8 mouse cellular contexts compared by ENCODE assay signal in genomic region chr5:101765390-101765901, GRCm38 (mm10). TPM values are rescaled to one million over a fixed set of nuclear protein-coding genes. Genes with fewer than 3 reads are reported as not detected.
DNase-seq lines count a peak whose midpoint lies in the region; ATAC-seq and TF ChIP-seq lines count a peak whose summit lies in the region.

No protein-coding gene starts in this region.

- peak overlapping the region; percentile 72; the same call in 1 of the 2 replicates for H3K27ac ChIP-seq in layer of hippocampus, adult 2 months
- peak overlapping the region; percentile 40; the same call in 1 of the 2 replicates for H3K27ac ChIP-seq in cerebellum, adult 2 months (ENCODE audit: insufficient read depth, low read length)
- no peak overlapping the region for H3K27ac ChIP-seq in hindbrain, postnatal 0 days
- no peak overlapping the region for H3K27ac ChIP-seq in liver, embryonic 14.5 days
- H3K27ac ChIP-seq in neural tube, embryonic 12.5 days = no peak overlapping the region

- no peak for TF ChIP-seq EP300 in liver, embryonic 14.5 days (IDR thresholded peaks at IDR 0.05; ENCODE audit: low read depth)

- peak overlapping the region; percentile 60 for H3K9ac ChIP-seq in hindbrain, postnatal 0 days (replicated peaks; ENCODE audit: low read length)
- no peak overlapping the region for H3K9ac ChIP-seq in liver, embryonic 14.5 days (replicated peaks)
- H3K9ac ChIP-seq in neural tube, embryonic 12.5 days = peak overlapping the region; percentile 65

- H3K4me1 ChIP-seq in cerebellum, adult 2 months (ENCODE audit: control insufficient read depth, insufficient read depth, low read length) = peaks cover 7% of the 10 kb centered on the region; the same call in 1 of the 2 replicates
- H3K4me1 ChIP-seq in hindbrain, postnatal 0 days (ENCODE audit: insufficient read depth, low read length) = no peaks in the 10 kb centered on the region
- H3K4me1 ChIP-seq in liver, embryonic 14.5 days (replicated peaks; ENCODE audit: control insufficient read depth in 2 of 2, insufficient read depth in 2 of 2, low read length in 1 of 2) = no peaks in the 10 kb centered on the region
- peaks cover 14% of the 10 kb centered on the region; the same call in 1 of the 2 replicates for H3K4me1 ChIP-seq in neural tube, embryonic 12.5 days

- no peaks in the 10 kb centered on the region for H3K27me3 ChIP-seq in cerebellum, adult 2 months (ENCODE audit: control insufficient read depth, insufficient read depth, low read length)
- peaks cover 18% of the 10 kb centered on the region for H3K27me3 ChIP-seq in hindbrain, postnatal 0 days (ENCODE audit: insufficient read depth, low read length)
- H3K27me3 ChIP-seq in liver, embryonic 14.5 days (ENCODE audit: control insufficient read depth, insufficient read depth, low read length) = peaks cover 53% of the 10 kb centered on the region
- peaks cover 58% of the 10 kb centered on the region for H3K27me3 ChIP-seq in neural tube, embryonic 12.5 days (replicated peaks)

- no peaks in the 10 kb centered on the region for H3K36me3 ChIP-seq in hindbrain, postnatal 0 days (ENCODE audit: insufficient read depth, low read length)
- no peaks in the 10 kb centered on the region for H3K36me3 ChIP-seq in liver, embryonic 14.5 days (replicated peaks; ENCODE audit: control insufficient read depth, insufficient read depth, low read depth)
- H3K36me3 ChIP-seq in neural tube, embryonic 12.5 days = no peaks in the 10 kb centered on the region

- no peak for DNase-seq in layer of hippocampus, adult 2 months (ENCODE audit: low spot score in 2 of 2)
- DNase-seq in layer of hippocampus, adult 9-11 months = no peak
- DNase-seq in cerebellum, adult 2 months = peak in 1 of 2 experiments; percentile 53
- DNase-seq in gastrocnemius, postnatal 10 days = peak; percentile 31
- DNase-seq in hindbrain, postnatal 0 days (ENCODE audit: low spot score) = peak; percentile 30
- DNase-seq in liver, embryonic 14.5 days (ENCODE audit: low read depth in 3 of 3, low spot score in 3 of 3) = no peak
- DNase-seq in retina, embryonic 14.5 days (ENCODE audit: low spot score) = no peak

- no peak for TF ChIP-seq POLR2A in cerebellum, adult 2 months (IDR thresholded peaks at IDR 0.05; ENCODE audit: borderline replicate concordance, insufficient read depth, low read length)

- WGBS in cerebellum, adult 2 months = under 1% methylated on average over 44 of the region's 45 CpGs
- under 1% methylated on average over 42 of the region's 45 CpGs for WGBS in hindbrain, postnatal 0 days
- under 1% methylated on average over 39 of the region's 45 CpGs for WGBS in liver, embryonic 14.5 days (ENCODE audit: insufficient replicate concordance)
- WGBS in neural tube, embryonic 12.5 days = 1% methylated on average over 43 of the region's 45 CpGs

- H3K9me3 ChIP-seq in hindbrain, postnatal 0 days (ENCODE audit: low read length) = no peaks in the 10 kb centered on the region
- H3K9me3 ChIP-seq in liver, embryonic 14.5 days (ENCODE audit: control insufficient read depth, low read length) = no peaks in the 10 kb centered on the region
- no peaks in the 10 kb centered on the region for H3K9me3 ChIP-seq in neural tube, embryonic 12.5 days

- peak; percentile 27 for ATAC-seq in hindbrain, postnatal 0 days
- no peak for ATAC-seq in liver, embryonic 14.5 days (ENCODE audit: insufficient read depth)
- peak; percentile 46 for ATAC-seq in neural tube, embryonic 12.5 days (ENCODE audit: low FRiP score, low read depth)

- no peak for TF ChIP-seq CTCF in layer of hippocampus, adult 2 months (conservative IDR thresholded peaks at IDR 0.05)
- TF ChIP-seq CTCF in cerebellum, adult 2 months (IDR thresholded peaks at IDR 0.05; ENCODE audit: borderline replicate concordance, insufficient read depth, low read depth, low read length) = no peak
- no peak for TF ChIP-seq CTCF in hindbrain, postnatal 0 days (IDR thresholded peaks at IDR 0.05; ENCODE audit: low read depth)
- TF ChIP-seq CTCF in liver, embryonic 14.5 days (IDR thresholded peaks at IDR 0.05; ENCODE audit: low read depth) = no peak

- peak overlapping the region; percentile 76 for H3K4me3 ChIP-seq in layer of hippocampus, adult 2 months
- peak overlapping the region; percentile 76 for H3K4me3 ChIP-seq in cerebellum, adult 2 months (replicated peaks; ENCODE audit: insufficient read depth, low read depth, low read length)
- H3K4me3 ChIP-seq in hindbrain, postnatal 0 days (ENCODE audit: low read length) = peak overlapping the region; percentile 76
- H3K4me3 ChIP-seq in liver, embryonic 14.5 days (ENCODE audit: insufficient read depth in 1 of 2, low read depth in 2 of 2, low read length in 2 of 2) = peak overlapping the region; percentile 52 to 55
- peak overlapping the region; percentile 67 for H3K4me3 ChIP-seq in neural tube, embryonic 12.5 days

- H3K4me2 ChIP-seq in hindbrain, postnatal 0 days (ENCODE audit: low read depth, low read length) = peak overlapping the region; percentile 99
- H3K4me2 ChIP-seq in liver, embryonic 14.5 days (ENCODE audit: low read depth) = peak overlapping the region; percentile 68
- peak overlapping the region; percentile 99 for H3K4me2 ChIP-seq in neural tube, embryonic 12.5 days (replicated peaks)

RNA-seq across cellular contexts. Expression of gene Cds1, which starts 0.5 kb away (rescaled TPM):
- total RNA-seq in layer of hippocampus, adult 2 months (2021) = 10 to 100 TPM; 58.4 to 60.3 TPM
- polyA plus RNA-seq in cerebellum, adult 2 months (2012; rRNA removed) = 91.2 and 97.8 TPM in 2 replicates
- 1 to 10 TPM; 1.4 to 1.5 TPM for total RNA-seq in gastrocnemius, postnatal 10 days (2021)
- total RNA-seq in hindbrain, postnatal 0 days (2014; rRNA removed) = 20.2 TPM in 2 replicates
- polyA plus RNA-seq in hindbrain, postnatal 0 days (2015; fragmentation: Nextera tagmentation; extraction: Ambion mirVana) = 11.1 and 12.1 TPM in 2 replicates
- polyA plus RNA-seq in liver, embryonic 14.5 days (2012; rRNA removed) = 0.23 and 0.34 TPM in 2 replicates
- polyA plus RNA-seq in liver, embryonic 14.5 days (2014; fragmentation: Nextera tagmentation; extraction: Ambion mirVana) = 0.29 and 0.44 TPM in 2 replicates
- 2.2 and 2.5 TPM in 2 replicates for polyA plus RNA-seq in neural tube, embryonic 12.5 days (2016; fragmentation: Nextera tagmentation; extraction: Ambion mirVana)

Comparison
In these comparisons a context has a peak if more than half of its experiments do, and no peak if none do; other contexts are left out.
1. DNase-seq: peak in gastrocnemius, postnatal 10 days (single experiment) and hindbrain, postnatal 0 days (single experiment); none in layer of hippocampus, adult 2 months (0 of 2), layer of hippocampus, adult 9-11 months (single experiment), liver, embryonic 14.5 days (0 of 3) and retina, embryonic 14.5 days (single experiment).
2. H3K27ac ChIP-seq: peak in layer of hippocampus, adult 2 months (single experiment) and cerebellum, adult 2 months (single experiment); none in hindbrain, postnatal 0 days (single experiment), liver, embryonic 14.5 days (single experiment) and neural tube, embryonic 12.5 days (single experiment).
3. Peak in every context shown above with its lines, with median percentiles within 50 percentile points of each other: H3K4me3 ChIP-seq and H3K4me2 ChIP-seq.